Mouse (Mus musculus) G1E (cell line): ENCODE data around the gene Car9. TPM values are rescaled to one million over a fixed set of nuclear protein-coding genes. Genes with fewer than 3 reads are reported as not detected.

Experiments used
- ATAC-seq: 2 replicates; pipeline ENCODE4 v1.8.0; 2016; ENCODE audit warnings: mild to moderate bottlenecking; ENCODE audit not compliant: insufficient number of reproducible peaks, poor library complexity, low FRiP score, severe bottlenecking; ENCODE audit errors: extremely low read depth
- DNase-seq: peaks from one replicate; pipeline ENCODE4 v3.0.0; 2012; ENCODE audit warnings: low spot score
- H3K27me3 ChIP-seq: 2 replicates; pipeline ENCODE4 v1.6.1; 2012; ENCODE audit warnings: mild to moderate bottlenecking, low read length, inconsistent platforms; ENCODE audit not compliant: insufficient read depth
- H3K36me3 ChIP-seq: replicated peaks from 2 replicates; pipeline ENCODE3; 2012; ENCODE audit warnings: mild to moderate bottlenecking, inconsistent platforms
- H3K4me1 ChIP-seq: 2 replicates; pipeline ENCODE4 v1.6.1; 2012; ENCODE audit warnings: low read depth, low read length, inconsistent platforms, mixed read lengths; ENCODE audit not compliant: insufficient read depth
- H3K4me3 ChIP-seq: 2 replicates; pipeline ENCODE4 v1.5.1; 2012; ENCODE audit warnings: low read depth, mild to moderate bottlenecking, inconsistent platforms, low read length, moderate library complexity, mixed read lengths
- H3K9me3 ChIP-seq: replicated peaks from 2 replicates; pipeline ENCODE4 v1.6.1; 2012; ENCODE audit warnings: inconsistent platforms
- CTCF ChIP-seq: IDR thresholded peaks from 2 replicates; pipeline ENCODE4 v1.5.1; 2012; ENCODE audit warnings: low read depth, low read length, inconsistent platforms, mixed read lengths
- GATA1 ChIP-seq: IDR thresholded peaks from 2 replicates; pipeline ENCODE4 v1.6.1; 2012; ENCODE audit warnings: borderline replicate concordance, low read length, inconsistent platforms, mixed read lengths
- GATA2 ChIP-seq: IDR thresholded peaks from 2 replicates; pipeline ENCODE4 v1.6.1; 2012; ENCODE audit warnings: low read depth, low read length, inconsistent platforms, borderline replicate concordance
- POLR2AphosphoS5 ChIP-seq: IDR thresholded peaks from 2 replicates; pipeline ENCODE4 v1.6.1; 2012; ENCODE audit warnings: low read depth, low read length, inconsistent platforms; ENCODE audit not compliant: insufficient replicate concordance
- TAL1 ChIP-seq: conservative IDR thresholded peaks from 2 replicates; pipeline ENCODE4 v1.6.1; 2012; ENCODE audit warnings: low read depth, low read length, inconsistent platforms, mixed read lengths
- polyA plus RNA-seq: library from polyadenylated mRNA; stranded (reverse); fragments of >175 nt; gene quantifications from 2 replicates; pipeline ENCODE4 v1.2.3, GENCODE M21; 2012
- total RNA-seq, 2 experiments: library from RNA; stranded (forward) in 1 of 2; stranded (reverse) in 1 of 2; fragments of 200-1000 nt in 1 of 2; fragments of >200 nt in 1 of 2; fragmentation: Nextera tagmentation in 1 of 2; gene quantifications; 2 replicates each; pipeline ENCODE4 v1.2.3; 2014 to 2017

Gene Car9
- total and polyA plus RNA-seq, 3 experiments: 0.11 TPM; not detected in 2

DNA sequence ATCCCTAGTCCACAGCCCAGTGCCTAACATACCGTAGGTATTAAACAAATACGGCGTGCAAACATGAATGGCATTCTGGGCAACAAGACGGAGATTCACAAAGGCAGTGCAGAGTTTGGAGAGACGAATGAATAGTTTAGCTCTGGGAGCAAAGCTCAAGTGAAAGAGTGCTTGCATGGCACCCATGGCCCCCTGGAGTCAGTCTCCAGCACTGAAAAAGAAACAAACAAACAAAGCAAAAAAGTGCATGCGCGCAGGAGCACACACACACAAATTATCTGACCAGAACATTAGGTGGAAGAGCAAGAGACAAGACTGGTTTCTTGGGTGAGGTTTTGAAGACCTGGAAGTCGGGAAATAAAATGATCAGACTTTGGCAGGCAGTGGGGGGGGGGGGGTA is 692 bp upstream of the Car9 start:
- no peaks in the 10 kb centered on the region for H3K9me3 ChIP-seq
- H3K36me3 ChIP-seq: no peaks in the 10 kb centered on the region
- TF ChIP-seq CTCF: no peak
- TF ChIP-seq GATA1: no peak
- TF ChIP-seq POLR2AphosphoS5: no peak
- TF ChIP-seq TAL1: no peak
- peaks cover 16% of the 10 kb centered on the region for H3K4me1 ChIP-seq
- DNase-seq (no peak), ATAC-seq (no peak)
- no peak overlapping the region for H3K4me3 ChIP-seq
- peaks cover 46% of the 10 kb centered on the region for H3K27me3 ChIP-seq

DNA sequence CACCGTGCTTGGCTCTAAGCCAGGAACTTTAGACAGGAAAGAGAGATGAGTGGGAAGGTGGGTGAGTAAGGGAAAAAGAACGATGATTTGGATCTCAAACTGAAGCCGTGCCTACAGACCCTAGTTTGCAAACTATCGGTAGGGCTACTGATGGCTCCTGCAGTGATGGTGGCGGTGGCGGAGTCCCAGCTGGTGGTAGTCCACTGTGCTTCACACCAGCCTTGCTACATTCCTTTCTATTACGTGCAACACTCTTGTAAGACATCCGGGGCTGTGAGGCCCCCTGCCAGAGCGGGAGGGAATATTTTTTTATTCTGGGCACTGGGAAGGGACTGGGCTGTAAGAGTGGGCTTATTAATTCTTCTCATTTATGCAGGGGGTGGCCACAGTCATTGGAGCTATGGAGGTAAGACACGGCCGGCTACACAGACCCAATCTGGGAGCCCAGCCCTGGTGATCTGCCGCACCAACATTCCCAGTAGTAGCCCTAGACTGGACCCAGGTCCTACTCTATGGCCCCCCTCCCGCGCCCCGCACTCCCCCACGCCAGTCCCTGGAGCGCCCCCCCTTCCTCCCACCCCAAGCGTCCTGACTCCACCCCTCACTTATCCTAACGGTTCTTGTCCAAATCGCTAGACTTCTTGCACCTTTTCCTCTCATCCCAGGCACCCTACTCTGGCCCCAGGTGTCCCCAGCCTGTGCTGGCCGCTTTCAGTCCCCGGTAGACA is 1.3 kb downstream of the Car9 start:
- no peak for DNase-seq
- Histone ChIP-seq H3K36me3 (no peaks in the 10 kb centered on the region), H3K4me1 (peaks cover 9% of the 10 kb centered on the region), H3K9me3 (no peaks in the 10 kb centered on the region), H3K4me3 (no peak overlapping the region), H3K27me3 (peaks cover 52% of the 10 kb centered on the region)
- TF ChIP-seq GATA2 (no peak), CTCF (no peak), GATA1 (no peak), POLR2AphosphoS5 (no peak), TAL1 (no peak)
- no peak for ATAC-seq

DNA sequence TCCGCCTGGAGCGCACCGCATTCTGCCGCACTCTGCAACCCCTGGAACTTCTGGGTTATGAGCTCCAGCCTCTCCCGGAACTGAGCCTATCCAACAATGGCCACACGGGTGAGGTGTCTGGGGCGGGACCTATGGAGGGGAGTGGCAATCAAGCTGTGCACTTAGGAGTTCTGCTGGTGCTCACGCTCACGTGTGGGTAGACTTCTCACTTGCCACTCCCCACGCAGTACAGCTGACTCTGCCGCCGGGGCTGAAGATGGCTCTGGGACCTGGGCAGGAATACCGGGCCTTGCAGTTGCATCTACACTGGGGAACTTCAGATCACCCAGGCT is 1.9 kb downstream of the Car9 start:
- no peak for DNase-seq
- TF ChIP-seq CTCF: no peak
- TF ChIP-seq GATA2: no peak
- no peak for TF ChIP-seq TAL1
- TF ChIP-seq POLR2AphosphoS5: no peak
- TF ChIP-seq GATA1: no peak
- H3K4me1 ChIP-seq: peaks cover 9% of the 10 kb centered on the region

DNA sequence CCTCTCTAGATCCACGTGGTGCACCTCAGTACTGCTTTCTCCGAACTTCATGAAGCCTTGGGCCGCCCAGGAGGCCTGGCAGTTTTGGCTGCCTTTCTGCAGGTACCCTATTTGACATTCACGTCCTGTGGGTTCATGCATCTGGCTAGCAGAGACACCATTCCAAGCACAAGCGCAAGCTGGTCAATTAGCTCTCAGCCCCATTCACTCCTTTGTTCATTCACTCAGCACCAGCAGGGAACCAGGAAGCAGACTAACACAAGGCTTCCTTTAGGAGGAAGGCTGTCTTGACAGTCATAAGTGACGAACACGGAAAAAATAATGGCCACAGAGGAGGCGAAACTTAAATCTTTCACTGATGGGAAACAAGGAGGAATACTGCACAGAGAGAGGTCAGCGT is 2.3 kb downstream of the Car9 start:
- H3K9me3 ChIP-seq: no peaks in the 10 kb centered on the region
- H3K4me1 ChIP-seq: peaks cover 5% of the 10 kb centered on the region
- H3K36me3 ChIP-seq: no peaks in the 10 kb centered on the region
- H3K4me3 ChIP-seq: no peak overlapping the region
- ATAC-seq (no peak), DNase-seq (no peak)
- H3K27me3 ChIP-seq: peaks cover 55% of the 10 kb centered on the region
- TF ChIP-seq GATA1 (no peak), POLR2AphosphoS5 (no peak), CTCF (no peak), GATA2 (no peak), TAL1 (no peak)

More for the DNA sequence above, 1.9 kb downstream of the Car9 start:
- no peak for ATAC-seq
- Histone ChIP-seq H3K4me3 (no peak overlapping the region), H3K27me3 (peaks cover 52% of the 10 kb centered on the region), H3K9me3 (no peaks in the 10 kb centered on the region), H3K36me3 (no peaks in the 10 kb centered on the region)

DNA sequence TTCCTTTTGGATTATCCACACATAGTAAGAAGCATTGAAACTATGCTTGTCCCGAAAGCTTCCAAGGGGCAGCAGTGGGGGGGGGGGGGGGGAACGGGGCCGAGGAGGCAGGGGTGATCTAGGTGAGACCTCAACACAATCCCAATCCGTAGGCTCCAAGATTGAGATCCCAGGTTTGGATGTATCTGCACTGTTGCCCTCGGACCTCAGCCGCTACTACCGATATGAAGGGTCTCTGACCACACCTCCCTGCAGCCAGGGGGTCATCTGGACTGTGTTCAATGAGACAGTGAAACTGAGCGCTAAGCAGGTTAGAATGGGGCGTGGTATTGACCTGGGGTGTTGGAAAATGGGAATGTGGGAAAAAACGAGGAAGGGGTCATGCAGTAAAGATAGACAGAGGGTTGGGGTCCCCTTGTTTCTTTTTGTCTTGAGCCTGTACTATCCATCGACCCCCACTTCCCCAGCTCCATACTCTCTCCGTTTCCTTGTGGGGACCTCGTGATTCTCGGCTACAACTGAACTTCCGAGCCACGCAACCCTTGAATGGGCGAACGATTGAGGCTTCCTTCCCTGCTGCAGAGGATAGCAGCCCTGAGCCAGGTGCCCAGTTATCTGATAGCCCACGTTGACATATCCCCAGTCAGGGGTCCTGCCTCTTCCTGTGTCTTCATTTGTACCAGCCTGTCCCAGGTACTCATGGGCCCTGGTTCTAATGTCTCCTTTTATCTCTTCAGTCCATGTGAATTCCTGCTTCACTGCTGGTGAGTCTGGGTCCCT is 5.1 kb downstream of the Car9 start:
- no peak overlapping the region for H3K4me3 ChIP-seq
- no peaks in the 10 kb centered on the region for H3K9me3 ChIP-seq
- no peak for TF ChIP-seq GATA1
- H3K4me1 ChIP-seq: peaks cover 5% of the 10 kb centered on the region
- no peak for ATAC-seq
- no peaks in the 10 kb centered on the region for H3K36me3 ChIP-seq
- no peak for DNase-seq
- H3K27me3 ChIP-seq: peaks cover 62% of the 10 kb centered on the region

DNA sequence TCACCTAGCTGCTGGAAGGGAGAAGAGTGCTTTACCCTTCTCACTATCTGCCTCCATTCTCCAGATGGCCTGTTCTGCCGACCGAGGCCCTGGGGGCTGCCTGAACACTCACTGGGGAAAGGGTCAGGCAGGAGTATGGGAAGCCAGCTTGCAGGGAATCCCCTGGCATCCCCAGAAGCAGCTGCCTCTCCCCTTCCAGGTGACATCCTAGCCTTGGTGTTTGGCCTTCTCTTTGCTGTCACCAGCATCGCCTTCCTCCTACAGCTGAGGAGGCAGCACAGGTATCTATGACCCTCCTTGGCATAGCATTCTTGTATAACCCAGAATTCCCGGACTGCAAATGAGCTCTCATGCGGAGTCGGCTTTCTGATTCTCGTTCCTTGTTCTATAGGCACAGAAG is 5.9 kb downstream of the Car9 start:
- Histone ChIP-seq H3K4me1 (peaks cover 5% of the 10 kb centered on the region; the same call in 1 of the 2 replicates), H3K27me3 (peaks cover 61% of the 10 kb centered on the region), H3K9me3 (no peaks in the 10 kb centered on the region), H3K36me3 (no peaks in the 10 kb centered on the region), H3K4me3 (no peak overlapping the region)
- TF ChIP-seq CTCF: no peak
- no peak for TF ChIP-seq GATA1
- no peak for TF ChIP-seq TAL1
- no peak for TF ChIP-seq POLR2AphosphoS5
- TF ChIP-seq GATA2: no peak
- no peak for DNase-seq
- no peak for ATAC-seq
